Mouse (Mus musculus) spleen, adult 2 months (tissue): ENCODE results near the gene Spats2l.

Experiments used
- CTCF ChIP-seq: fragments of 200-500 bp; IDR thresholded peaks from 2 replicates; pipeline ENCODE4 v1.5.1; 2011; ENCODE audit warnings: mild to moderate bottlenecking, inconsistent platforms; ENCODE audit not compliant: insufficient read depth, insufficient read length, insufficient replicate concordance; ENCODE audit errors: extremely low read depth
- POLR2A ChIP-seq: fragments of 200-500 bp; IDR thresholded peaks from 2 replicates; pipeline ENCODE4 v1.6.1; 2011; ENCODE audit warnings: low read depth, low read length, inconsistent platforms

- no peak for TF ChIP-seq POLR2A
- TF ChIP-seq CTCF: no peak
Measured at GRCm38 (mm10) chr1:57852562-57853271, 78.8 kb downstream of the Spats2l start.
